Mouse (Mus musculus) retina, postnatal 1 day (tissue): Measurements from ENCODE around the gene Uhrf2.

Experiments used
- DNase-seq: peaks from one replicate; pipeline ENCODE4 v3.0.0-alpha.2; 2012

The Uhrf2 gene

GRCm38 (mm10) chr19:30051479-30051878 lies 21.2 kb downstream of the Uhrf2 start:
- no peak for DNase-seq

GRCm38 (mm10) chr19:30054218-30054617 lies 23.9 kb downstream of the Uhrf2 start:
- DNase-seq, result no peak

- peak; percentile 20 for DNase-seq
Measured at GRCm38 (mm10) chr19:30065797-30066196, 35.5 kb downstream of the Uhrf2 start.

- DNase-seq, result no peak
Measured at GRCm38 (mm10) chr19:30090163-30090562, 59.9 kb downstream of the Uhrf2 start.

GRCm38 (mm10) chr19:30091644-30092295 lies 61.5 kb downstream of the Uhrf2 start:
- DNase-seq, result no peak

GRCm38 (mm10) chr19:30096186-30096585 lies 65.9 kb downstream of the Uhrf2 start:
- DNase-seq, result peak; percentile 41

GRCm38 (mm10) chr19:30097039-30097438 lies 66.7 kb downstream of the Uhrf2 start:
- DNase-seq, result peak; percentile 39

- DNase-seq, result no peak
Measured at GRCm38 (mm10) chr19:30100571-30100970, 70.3 kb downstream of the Uhrf2 start.

- no peak for DNase-seq
Measured at GRCm38 (mm10) chr19:30102620-30103019, 72.3 kb downstream of the Uhrf2 start.

GRCm38 (mm10) chr19:30105045-30105842 lies 74.9 kb downstream of the Uhrf2 start:
- no peak for DNase-seq

GRCm38 (mm10) chr19:30107221-30107845 lies 77.0 kb downstream of the Uhrf2 start:
- no peak for DNase-seq

GRCm38 (mm10) chr19:30108616-30109015 lies 78.3 kb downstream of the Uhrf2 start:
- DNase-seq, result no peak

GRCm38 (mm10) chr19:30109122-30109521 lies 78.8 kb downstream of the Uhrf2 start:
- DNase-seq, result peak; percentile 57

- DNase-seq, result no peak
Measured at GRCm38 (mm10) chr19:30111421-30111820, 81.1 kb downstream of the Uhrf2 start.

GRCm38 (mm10) chr19:30112961-30113688 lies 82.8 kb downstream of the Uhrf2 start:
- no peak for DNase-seq

- no peak for DNase-seq
Measured at GRCm38 (mm10) chr19:30114919-30115441, 84.7 kb downstream of the Uhrf2 start.

- no peak for DNase-seq
Measured at GRCm38 (mm10) chr19:30115606-30116005, 85.3 kb downstream of the Uhrf2 start.

GRCm38 (mm10) chr19:30117241-30117640 lies 86.9 kb downstream of the Uhrf2 start:
- DNase-seq, result no peak

GRCm38 (mm10) chr19:30117775-30118174 lies 87.5 kb downstream of the Uhrf2 start:
- DNase-seq, result peak; percentile 44

- no peak for DNase-seq
Measured at GRCm38 (mm10) chr19:30118344-30119312, 88.3 kb downstream of the Uhrf2 start.

GRCm38 (mm10) chr19:30124999-30125669 lies 94.8 kb downstream of the Uhrf2 start:
- DNase-seq, result no peak
